Mouse (Mus musculus) cerebellum, adult 18-20 months (tissue): ENCODE measurements around the gene Hspb9.

Source experiments
- DNase-seq, 2 experiments: peaks; one replicate each; pipeline ENCODE4 v3.0.0; 2021

Gene Hspb9

DNA sequence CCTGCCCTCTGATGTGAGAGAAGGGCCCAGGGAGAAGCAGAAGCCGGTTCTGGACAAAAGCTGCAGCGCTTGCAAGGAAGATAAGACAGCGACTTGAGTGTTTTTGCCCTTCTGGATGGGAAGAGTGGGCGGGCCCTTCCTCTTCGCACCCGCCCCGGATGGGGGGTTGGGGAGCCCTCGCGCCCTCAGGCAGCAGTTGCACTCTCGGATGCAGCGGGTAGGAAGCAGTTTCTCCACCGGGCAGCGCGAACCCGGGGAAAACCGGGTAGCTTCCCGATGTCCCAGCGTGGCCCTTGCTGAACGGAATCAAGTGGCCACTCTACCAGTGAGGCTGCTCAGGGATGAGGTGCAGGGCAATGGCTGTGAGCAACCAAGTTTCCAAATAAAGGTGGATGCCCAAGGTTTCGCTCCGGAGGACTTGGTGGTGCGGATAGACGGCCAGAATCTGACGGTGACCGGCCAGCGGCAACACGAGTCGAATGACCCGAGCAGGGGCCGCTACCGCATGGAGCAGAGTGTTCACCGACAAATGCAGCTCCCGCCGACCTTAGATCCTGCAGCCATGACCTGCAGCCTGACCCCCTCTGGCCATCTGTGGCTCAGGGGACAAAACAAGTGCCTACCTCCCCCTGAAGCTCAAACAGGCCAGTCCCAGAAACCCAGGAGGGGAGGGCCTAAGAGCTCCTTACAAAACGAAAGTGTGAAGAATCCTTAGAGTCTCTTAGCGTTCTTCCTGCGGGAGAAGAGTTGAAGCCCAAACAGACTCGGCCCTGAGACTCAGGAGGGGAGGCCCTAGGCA is at the start of gene Hspb9:
TSS of gene Hspb9 (plus strand) at position 116 of the 799 bp plus-strand sequence.
- peak in 1 of 2 experiments; percentile 28 for DNase-seq

DNA sequence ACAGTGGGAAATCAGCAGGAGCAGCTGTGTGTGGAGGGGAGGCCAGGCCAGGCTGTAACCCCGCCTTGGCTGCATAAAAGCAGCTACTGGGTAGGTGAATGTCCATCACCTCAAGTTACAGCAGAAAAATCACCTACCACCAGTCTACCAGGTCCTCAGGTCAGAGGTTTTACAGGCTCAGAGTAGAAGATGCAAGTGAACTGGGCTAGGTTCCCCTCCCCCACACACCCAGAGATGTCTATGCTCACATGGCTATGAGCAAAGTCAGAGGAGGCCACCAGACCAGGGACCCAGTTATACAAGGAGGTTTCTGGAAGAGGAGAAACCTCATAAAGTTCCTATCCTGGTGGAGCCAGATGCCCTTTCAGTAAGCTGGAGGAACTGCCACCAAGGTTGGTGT is 42.6 kb upstream of the Hspb9 start:
- no peak for DNase-seq

DNA sequence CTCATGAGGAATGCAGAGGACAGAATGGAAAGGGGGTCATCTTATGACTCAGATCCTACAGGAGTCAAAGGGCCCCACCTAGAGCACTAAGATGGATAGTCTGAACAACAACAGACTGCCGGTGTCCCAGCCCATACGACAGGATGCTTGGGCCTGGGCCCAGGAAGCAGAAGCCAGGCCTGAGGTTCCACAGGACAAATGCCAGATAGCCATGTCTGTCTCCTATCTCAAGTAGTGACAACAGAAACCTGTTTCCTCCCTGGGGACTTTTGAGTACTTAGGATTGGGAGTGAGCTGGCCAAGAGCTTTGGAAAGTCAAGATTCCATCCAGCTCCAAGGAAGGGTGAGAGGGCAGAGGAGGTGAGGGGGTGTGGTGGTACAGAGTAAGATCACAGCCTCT is 41.7 kb upstream of the Hspb9 start:
- DNase-seq, result no peak

DNA sequence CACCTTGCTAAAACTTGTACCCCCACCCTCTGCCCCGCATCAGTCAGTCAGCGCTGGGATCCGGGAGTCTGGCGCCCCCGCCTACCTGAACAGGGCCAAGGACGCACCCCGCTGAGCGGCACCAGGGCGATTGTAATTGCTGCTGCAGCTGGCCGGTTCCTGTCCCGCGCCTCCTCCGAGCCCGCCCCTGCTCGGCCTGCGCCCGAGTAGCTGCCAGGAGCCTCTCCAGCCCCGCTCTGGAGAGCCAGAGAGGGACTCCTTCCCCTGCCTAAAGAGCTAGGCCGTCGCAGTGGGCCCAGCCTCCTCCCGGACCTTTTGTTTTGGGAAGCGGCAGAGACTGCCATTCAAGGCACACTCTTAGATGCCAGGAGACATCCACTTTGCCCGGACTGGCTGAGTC is 40.5 kb upstream of the Hspb9 start:
- DNase-seq, result peak; percentile 18 to 26

DNA sequence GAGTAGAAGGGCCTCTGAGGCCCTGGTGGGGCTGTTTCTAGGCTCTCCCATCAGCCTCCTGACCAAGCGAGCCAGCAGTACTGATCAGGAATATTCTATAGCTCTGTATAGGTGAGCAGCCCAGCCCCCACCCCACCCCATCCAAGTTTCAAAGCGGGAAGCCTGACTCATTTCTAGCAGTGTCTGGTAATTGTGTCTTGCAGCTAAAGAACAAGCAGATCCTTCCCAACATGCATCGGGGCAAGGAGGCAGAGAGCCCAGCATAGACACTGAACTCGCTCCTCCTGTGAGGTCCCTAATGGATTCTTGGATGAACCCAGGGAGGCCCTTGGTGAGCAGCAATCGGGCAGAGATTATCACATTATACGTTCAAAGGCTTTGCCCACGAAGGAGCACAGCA is 35.8 kb upstream of the Hspb9 start:
- DNase-seq, result no peak

DNA sequence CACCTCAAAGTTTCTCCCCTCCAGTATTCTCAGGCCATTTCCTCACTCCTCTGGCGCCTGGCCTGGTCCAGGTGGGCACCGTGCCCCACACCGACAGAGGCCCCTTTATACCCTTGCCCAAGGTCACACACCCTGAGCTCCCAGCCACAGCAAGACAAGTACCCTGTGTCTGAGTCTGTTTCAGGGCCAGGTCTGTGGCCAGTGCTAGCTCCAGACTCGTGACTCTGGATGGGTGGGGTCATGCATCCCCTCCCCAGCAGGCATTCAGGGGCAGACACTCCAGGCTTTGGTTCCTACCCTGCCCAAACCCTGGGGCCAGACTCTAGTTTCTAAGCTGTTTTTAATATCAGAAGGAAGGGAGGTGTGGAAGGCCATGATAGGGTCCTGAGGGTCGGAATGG is 31.8 kb upstream of the Hspb9 start:
- no peak for DNase-seq

DNA sequence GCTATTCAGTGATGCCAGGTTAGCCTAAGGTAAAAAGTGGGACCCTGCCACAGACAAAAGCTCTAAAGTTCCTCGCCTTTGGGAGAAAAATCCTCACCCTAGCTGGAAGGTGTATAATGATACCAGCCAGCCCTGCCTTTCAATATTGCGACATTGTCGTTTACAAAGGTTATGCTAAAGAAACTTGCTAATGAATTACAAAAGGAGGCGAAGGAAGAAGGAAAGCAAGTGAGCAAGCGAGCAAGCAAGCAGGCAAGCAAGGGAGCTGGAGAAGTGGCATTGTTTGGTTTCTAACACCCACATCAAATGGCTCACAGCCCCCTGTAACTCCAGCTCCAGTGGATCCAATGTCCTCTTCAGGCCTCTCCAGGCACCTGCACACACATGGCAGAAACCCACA is 31.1 kb upstream of the Hspb9 start:
- DNase-seq, result no peak

DNA sequence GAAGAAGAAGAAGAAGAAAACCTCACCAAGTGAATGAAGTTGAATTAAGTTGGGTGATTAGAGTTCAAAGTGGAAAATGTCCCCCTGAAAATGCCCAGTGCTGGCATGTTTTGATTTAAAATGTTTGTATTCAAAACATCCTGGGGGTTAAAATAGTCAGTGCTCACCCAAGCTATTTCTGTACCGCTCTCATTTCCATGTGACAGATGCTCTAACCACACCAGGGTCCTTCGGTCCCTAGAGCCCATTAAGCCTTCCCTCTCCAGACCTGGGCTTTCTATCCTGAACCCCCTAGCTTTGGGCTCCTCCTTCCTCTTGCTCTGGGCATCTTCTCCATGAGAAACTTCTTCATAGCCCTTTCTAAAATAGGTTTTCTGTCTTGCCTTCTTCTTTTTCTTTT is 29.6 kb upstream of the Hspb9 start:
- no peak for DNase-seq

DNA sequence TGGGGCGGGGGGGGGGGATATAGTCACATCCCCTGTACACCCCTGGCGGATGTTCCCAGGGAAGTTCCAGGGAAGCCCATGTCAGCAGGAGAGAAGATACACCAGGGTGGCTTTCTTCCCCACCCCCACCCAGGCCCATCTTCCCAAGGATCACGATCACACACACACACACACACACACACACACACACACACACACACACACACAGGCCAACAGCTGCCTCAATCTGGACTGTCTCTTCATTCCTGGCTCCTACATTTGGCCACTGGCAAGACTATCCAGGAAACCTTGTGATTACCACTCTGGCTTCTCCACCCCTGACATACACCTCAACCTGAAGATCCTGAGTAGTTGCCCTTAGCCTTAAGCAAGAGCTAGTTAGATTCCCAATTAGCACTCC is 28.3 kb upstream of the Hspb9 start:
- no peak for DNase-seq

DNA sequence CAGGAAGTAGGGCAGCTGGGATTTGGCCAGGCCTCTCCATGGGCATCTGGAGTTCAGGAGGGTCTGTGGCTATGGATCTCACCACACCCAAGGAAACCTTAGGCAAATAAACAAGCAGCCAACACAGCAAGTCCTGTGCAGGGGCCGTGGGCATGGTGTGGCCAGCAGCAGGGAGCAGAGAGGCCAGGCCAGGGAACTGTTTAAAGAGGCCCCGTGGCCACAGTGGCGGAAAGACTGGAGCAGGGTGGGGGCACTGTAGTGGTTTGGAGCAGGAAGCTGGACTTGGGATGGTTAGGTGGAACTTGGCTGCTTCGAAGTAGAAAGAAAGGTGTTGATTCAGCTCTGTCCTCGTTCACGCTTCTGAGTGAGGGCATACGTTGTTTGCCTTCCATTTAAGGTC is 26.4 kb upstream of the Hspb9 start:
- no peak for DNase-seq

DNA sequence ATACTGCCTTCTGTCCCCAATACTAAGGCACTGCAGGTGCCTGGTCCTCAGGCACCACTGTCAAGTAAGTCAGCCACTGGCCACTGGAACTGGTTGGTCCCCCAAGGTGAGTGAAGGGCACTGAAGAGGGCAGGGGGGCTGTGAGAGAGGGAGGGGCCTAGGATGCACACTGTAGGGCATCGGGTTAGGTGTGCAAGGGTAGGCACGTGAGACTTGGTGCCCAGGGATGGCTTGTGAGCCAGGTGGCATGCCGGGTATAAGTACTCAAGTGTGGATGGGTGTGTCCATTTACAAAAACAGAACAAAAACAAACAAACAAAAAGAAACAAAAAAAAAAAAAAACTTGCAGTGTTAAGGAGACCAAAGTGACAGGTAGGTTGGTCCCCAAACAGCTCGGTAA is 25.2 kb upstream of the Hspb9 start:
- DNase-seq, result no peak

DNA sequence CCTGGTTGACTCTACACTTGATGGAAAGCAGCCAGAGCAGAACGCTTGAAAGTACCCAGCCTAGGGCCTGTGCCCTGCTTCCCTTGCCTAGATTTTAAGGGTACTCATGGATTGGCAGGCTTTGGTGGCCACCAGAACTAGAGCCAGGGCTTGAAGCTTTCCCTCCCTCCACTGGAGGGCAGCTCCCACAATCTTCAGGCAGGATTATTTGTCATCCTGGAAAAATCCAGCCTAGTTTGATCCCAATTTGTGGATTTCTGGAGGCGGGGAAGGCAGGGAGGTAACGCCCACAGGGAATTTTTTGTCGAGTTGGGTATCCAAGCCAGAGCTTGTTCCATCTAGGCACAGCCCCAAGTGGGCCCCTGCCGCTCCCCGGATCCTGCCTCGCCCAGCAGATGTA is 23.3 kb upstream of the Hspb9 start:
- DNase-seq, result no peak

DNA sequence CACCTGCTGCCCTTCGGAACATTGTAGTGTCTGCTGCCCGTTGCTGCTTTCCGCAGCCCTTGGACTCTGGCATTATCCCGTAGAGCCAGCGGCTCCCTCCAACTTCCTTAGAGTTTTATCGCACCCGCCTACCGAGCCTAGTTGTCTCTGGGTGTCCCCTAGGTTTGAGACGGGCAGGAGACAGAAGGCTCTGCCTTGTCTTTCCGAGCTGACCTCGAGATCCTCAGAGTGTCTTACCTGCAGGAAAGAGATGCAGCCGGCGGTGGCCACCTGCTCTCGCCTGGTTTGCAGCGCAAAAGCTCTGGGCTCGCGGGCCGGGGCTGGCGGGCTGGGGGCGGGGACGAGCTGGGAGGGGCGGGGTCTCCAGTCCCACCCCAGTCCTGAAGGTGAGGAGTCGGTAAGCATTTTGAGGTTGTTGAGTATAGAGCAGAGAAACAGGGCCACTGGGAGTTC is 21.5 kb upstream of the Hspb9 start, which contains the start of gene Zfp385c:
TSS of gene Zfp385c (minus strand) at position 292 of the 453 bp plus-strand sequence.
- no peak for DNase-seq

DNA sequence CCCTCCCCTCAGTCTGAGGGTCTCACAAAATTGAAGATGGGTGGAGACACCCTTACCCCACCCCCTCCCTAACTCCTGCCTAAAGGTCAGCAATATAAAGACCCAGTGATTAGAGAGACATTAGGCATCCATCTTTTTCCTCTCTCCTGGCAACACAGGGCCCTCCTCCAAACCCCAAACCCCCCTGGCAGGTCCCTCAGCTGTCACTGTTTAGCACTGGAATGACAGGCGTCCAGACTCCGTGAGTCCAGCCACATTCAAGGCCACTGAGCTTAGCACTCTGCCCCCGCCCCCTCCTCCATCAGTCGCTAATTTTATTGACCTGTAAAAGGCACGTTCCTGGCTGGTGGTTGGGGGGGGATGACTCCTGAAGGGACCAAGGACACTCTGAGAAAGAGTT is 20.5 kb upstream of the Hspb9 start:
- no peak for DNase-seq

DNA sequence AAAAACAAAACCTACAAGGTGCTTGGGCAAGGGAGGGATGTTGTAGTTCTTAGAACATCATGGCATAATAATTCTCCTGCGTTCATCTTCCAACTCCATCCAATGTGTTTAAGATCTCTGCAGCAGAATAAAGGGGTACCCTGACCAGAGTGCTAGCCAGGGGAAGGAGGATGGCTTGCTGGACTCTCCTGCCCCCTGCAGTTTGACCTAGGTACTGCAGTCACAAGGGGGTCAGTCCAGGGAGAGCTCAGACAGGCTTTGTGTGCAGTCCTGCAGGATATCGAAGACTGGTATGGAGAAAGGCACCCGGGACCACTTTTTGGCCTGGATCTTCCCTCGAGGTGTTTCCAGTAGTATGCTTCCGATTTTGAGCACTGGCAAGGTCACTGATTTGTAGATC is 18.7 kb upstream of the Hspb9 start:
- peak; percentile 69 to 78 for DNase-seq

DNA sequence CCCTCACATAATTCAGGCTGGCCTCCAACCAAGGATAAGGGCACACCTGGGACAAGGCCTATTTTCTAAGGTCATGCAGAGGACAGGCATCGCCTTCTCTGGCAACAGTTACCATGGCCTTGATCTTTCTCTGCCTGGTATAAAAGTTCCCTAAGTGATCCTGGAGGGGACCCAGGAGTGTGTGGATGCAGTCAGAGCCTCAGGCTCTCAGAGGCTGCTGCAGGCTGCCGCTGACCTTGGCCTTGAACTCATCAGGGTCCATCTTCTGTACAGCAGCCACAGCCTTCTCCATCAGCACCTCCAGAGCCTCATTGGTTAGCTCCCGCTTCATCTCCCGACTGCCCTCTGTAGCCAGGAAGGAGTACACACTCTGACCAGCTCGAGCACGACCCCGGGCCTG is 15.7 kb upstream of the Hspb9 start:
- no peak for DNase-seq

DNA sequence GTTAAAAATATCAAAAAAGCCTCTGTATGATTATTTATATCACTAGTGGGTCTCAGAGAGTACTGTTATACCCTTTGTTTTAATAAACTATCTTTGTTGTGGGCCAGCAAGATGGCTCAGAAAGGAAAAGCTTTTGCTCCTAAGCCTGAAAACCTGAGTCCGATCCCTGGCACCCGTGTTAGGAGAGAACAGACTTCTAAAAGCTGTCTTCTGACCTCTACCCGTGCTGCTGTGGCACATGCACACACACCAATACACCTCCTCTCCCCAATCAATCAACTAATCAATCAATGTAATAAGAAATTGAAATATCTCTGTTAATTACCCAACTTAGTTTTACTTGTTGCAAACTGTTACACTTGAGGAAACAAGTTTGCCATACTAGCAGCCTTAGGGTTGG is 12.9 kb upstream of the Hspb9 start:
- no peak for DNase-seq

DNA sequence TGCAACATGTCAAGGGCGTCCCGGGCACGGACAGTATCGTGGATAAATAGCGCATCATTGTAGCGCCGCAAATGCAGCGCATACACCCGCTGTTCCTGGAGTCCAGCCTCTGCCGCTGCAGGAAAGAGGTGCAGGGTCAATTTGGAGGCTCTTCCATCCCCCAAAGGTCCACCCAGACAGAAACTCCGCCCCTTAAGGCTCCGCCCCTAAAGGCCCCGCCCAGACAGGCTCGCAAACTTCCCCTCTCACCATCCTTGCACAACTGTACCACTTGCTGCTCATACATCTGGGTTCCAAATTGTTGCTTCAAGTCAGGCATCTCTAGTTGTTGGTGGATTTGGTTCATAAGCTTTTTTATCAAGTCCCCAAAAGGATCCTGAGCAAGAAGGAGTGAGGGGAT is 12.3 kb upstream of the Hspb9 start:
- no peak for DNase-seq

DNA sequence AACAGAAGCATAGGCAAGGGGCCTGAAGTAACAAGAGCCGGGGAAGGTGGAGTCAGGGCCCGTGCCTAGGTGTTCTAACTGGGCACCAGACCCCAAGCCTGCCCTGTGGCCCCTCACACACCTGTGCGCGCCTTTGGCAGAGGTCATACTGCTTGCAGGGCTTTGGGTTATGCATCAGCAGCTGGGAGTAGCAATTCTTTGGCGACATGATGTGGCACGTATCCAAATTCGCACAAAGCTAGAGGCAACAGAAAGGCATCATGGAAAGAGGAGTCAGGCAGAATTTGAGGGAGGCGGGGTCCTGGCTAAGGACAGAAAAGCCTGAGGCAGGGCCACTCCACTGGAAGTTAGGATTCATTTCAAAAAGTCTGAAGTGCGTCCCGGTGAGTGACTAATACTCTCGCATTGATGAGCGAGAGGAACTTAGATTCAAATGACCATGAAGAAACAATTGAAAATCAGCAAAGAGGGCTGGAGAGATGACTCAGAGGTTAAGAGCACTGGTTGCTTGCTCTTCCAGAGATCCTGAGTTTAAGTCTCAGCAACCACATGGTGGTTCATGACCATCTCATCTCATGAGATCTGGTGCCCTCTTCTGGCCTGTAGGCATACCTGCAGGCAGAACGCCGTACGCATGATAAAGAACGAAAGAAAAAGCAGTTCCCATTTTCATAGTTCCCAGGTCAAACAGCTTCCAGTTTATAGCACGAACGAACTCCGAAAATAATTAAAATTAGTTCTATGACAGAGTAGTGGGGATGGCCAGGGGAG is 11.4 kb upstream of the Hspb9 start:
- peak; percentile 74 to 75 for DNase-seq

DNA sequence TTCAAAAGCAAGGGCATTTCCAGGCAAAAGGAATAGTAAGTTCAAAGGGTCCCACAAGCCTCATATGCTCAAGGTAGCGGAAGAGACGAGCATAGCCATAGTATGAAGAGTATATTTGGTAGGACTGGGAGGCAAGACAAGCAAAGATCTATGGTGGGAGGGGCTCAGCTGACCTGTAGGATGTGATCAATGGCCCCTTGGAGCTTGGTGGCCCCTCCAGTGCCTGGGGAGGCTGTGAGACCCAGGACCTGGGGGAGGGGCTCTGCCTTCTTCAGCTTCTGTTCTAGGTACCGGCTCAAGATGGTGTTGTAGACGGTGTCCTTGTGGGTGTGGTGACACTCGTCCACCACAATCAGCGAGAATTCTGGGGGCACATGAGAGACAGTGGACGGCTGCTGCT is 10.7 kb upstream of the Hspb9 start:
- DNase-seq, result no peak

DNA sequence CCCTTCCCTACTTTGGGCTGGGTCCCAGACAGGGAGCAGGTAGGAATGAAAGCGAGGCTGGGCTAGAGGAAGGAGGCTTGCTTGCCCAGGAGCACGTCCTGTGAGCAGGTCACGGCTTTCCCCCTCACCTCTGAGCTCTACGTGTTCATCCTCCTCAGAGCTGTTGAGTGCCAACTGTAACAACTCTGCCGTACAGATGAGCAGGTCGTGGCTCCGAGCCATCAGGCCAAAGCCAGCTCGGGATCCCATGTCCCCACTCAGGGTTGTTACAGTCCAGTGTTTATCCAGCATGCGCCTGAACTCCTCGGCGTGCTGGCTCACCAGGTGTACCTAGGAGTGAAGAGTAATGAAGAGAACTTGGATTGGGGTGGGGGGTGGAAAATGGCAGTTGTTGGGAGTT is 10.3 kb upstream of the Hspb9 start:
- no peak for DNase-seq

DNA sequence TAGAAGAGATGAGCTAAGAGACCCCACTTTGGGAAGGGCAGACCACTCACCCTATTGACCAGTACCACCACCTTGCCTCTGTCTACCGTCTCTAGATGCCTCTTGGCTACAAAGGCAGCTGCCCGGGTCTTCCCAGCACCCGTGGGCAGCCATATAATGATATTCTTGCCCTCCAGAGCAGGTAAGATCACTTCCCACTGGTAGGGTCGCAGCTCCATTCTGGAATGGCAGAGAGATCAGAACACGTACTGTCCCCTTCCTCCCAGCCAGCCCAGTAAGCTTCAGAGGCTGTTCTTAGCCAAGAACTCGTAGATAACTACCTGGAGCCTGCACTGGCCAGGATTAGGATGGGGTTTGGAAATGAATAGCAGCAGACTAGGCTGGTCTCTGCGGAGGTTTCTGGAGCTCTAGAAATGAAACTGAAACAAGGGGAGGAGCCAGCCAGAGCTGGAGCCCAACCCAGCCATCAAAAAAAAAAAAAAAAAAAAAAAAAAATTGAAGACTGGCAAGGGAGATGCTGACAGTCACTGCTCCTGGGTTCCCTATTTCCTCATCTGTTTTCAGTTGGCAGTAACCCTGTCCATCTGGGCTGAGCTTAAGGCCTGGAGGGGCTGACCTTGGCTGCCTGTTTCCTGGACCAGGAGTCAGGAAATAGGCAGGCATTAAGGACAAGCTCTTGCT is 9.7 kb upstream of the Hspb9 start, which contains the start of gene Dhx58:
TSS of gene Dhx58 (minus strand) at position 421 of the 681 bp plus-strand sequence.
- no peak for DNase-seq

DNA sequence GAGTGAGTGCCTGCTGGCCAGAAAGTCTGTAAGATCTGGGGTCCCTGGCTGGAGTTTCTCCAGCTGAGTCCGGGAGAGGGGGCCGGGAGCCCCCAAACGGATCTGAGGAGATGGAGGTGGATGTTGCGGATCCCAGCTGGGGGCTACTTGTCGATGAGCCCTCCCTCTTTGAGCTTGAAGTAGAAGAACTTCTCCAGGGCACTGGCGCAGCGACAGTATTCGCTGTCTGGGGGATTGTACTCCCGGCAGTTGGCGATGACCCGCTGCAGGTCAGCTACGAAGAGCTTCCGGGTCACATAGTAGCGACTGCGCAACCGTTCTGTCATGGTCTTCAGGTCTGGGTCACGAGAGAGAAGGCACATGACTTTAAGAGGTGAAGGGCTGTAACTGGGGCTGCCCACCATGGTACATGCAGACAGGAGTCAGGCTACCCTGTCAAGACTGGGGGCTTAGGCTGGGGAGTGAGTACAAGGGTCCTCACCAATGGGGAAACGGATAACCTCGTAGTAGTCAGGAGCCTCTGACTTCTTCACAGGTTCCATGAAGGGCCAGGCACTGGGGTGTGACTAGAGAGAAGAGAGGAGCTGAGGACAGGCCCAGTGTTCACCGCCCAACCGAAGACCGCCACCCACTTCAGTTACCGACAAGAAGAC is 8.4 kb upstream of the Hspb9 start:
- DNase-seq, result no peak
